Mouse (Mus musculus) adrenal gland, postnatal 4 days (tissue): ENCODE data around the gene Tmem132d. TPM values are rescaled to one million over a fixed set of nuclear protein-coding genes. Genes with fewer than 3 reads are reported as not detected.

ENCODE experiments used
- DNase-seq, 2 experiments: peaks; one replicate each; pipeline ENCODE4 v3.0.0; 2021 to 2022; ENCODE audit warnings: low spot score in 2 of 2, mixed read lengths in 2 of 2
- total RNA-seq, 2 experiments: library from RNA; stranded (reverse); gene quantifications; 2 replicates each; pipeline ENCODE4 v1.2.3; 2021

Tmem132d gene
- total RNA-seq, 2 experiments from 2014 or later = 0.48 to 1.3 TPM

DNA sequence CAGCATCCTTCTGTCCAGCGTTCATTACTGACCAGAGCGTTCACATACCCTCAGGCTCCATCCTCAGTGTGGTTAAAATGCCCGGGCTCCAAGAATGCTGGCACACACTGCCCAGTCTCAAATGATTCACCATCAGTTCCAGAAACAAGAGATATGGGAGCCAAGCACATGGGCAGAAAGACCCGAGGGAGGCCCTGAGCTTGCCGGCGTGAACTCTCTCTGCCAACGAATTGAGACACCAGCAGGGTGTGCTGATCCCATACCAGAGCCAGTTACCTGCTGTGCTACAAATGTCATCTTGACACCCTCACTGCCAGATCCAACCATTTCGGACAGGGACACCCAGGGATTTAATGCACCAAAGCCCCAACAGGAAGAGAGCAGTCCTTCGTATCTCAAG is 25.3 kb downstream of the Tmem132d start:
- no peak for DNase-seq

DNA sequence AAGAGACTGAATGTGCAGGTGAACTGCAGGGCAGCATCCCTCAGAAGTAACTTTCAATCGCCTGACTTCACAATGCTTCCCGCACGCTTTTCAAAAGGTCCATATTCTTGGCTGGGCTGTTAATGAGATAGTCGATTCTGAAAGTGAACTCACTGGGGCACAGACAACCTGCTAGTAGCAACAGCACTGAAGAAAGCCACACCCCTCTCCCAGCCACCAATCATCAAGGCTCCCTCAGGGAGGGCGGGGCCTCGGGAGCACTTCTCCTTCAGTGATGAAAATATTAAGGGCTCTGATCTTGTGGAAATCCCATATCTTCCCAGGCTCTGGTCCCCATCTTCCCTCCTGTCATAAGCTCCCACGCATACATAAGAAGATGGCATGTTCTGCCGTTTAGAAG is 27.8 kb downstream of the Tmem132d start:
- DNase-seq = no peak

DNA sequence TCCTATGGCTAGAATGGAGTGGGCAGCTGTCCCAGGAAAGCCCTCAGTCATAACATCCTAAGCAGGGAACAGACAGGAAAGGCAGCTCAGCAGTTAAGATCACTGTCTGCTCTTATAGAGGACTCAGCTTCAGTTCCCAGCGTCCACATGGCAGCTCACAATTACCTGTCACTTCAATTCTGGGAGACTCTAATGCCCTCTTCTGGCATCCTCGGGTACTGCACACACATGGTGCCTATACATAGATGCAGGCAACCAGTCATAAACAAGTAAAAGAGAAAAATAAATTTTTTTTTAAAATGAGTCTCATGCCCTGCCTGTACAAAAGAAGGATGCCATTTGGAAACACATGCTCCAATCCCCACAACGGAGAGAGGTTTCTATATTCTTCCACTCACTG is 28.7 kb downstream of the Tmem132d start:
- DNase-seq = no peak

DNA sequence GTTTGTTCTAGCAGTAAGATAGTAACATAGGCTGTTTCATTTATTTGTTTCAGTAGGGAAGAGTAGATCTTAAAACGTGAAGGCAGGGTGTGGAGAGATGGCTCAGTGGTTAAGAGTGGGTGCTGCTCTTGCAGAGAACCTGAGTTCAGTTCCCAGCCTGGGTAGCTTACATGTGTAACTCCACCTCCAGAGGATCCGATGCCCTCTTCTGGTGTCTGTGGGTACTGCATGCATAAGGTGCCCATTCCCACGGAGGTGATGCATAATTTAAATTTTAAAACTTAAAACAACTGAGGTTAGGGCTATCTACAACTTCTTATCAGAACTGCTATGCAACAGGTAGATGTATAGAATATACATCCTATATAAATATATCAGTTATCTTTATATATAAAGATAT is 40.5 kb downstream of the Tmem132d start:
- no peak for DNase-seq

DNA sequence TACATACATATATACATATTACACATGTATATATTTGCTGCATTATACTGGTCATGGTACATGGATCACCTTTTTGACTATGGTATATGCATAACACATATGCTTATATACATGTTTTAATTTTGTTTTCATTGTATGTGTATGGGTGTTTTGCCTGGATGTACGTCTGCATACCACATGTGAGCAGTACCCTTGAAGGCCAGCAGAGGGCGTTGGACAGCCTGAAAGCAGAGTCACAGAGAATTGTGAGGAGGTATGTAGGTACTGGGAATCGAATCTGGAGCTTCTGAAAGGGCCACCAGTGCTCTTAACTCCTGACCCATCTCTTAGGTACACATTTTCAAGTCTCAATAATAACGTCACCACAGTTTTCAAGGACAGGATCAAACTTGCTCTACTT is 43.2 kb downstream of the Tmem132d start:
- no peak for DNase-seq

DNA sequence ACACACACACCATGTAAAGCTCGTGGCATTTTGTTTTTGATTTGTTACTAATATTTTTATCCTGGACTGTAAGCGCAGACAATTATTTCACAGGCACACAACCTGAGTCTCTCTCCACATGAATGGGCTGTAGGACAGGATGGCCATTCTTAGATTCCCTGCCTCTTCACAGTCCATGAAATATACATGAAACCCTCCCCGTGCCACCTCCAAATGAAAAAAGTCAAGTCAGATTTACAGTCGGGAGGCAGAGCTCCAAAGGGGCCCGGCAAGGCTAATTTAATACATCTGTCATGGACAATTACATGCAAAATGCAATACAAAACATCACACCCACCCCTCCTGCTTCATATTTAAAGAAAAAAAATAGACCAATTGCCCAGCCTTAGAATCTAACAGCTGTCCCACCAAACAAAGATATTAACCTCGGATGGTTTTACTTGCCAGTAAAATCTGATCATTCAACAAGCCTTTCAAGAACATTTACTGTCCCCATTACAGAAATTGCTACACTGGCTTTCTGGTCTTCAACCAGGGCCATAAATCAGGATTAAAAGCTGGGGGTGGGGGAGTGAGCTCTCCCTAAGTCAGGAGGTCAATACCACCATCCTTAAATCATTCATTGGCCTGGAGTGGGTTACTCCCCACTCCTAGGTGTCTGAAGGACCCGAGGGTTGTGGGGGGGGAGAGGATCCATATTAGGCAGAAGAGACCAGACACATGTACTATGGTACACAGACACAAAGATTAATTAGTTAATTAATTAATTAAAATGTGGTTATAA is 44.3 kb downstream of the Tmem132d start:
- no peak for DNase-seq

DNA sequence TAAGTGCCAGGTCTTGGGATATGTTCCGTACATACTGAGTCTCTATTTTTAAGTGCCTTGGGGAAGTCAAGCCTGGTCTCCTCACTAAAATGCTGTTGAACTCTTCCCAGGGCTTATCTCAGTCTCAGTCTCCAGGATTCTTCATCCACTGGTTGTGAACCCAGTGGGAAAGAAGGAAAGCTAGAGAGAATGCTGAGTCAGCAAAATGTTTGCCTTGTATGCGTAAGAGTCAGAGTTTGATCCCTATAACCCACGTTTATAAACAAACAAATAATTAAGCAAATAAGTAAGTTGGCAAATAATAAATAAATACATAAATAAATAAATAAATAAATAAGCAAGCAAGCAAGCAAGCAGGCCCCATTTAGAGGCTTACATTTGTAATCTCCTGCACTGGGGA is 63.1 kb downstream of the Tmem132d start:
- DNase-seq = no peak

DNA sequence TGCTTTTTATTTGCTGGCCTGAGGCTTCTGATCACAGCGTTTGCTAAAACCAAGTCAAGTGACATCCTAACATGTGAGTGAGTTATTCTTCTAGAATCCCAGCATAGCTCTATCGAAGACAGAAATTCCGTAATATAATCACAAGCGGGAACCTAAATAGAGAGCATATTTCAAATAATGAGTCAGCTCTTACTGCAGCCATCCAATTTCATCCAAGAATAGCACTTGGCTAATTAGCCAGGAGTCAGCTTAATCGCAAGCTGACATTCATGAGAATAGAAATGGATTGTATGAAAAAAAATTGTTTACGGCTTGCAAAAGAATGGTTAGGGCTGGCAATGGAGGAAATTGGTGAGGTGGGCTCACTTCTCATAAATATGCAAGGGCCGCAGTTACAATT is 63.8 kb downstream of the Tmem132d start:
- DNase-seq = no peak

DNA sequence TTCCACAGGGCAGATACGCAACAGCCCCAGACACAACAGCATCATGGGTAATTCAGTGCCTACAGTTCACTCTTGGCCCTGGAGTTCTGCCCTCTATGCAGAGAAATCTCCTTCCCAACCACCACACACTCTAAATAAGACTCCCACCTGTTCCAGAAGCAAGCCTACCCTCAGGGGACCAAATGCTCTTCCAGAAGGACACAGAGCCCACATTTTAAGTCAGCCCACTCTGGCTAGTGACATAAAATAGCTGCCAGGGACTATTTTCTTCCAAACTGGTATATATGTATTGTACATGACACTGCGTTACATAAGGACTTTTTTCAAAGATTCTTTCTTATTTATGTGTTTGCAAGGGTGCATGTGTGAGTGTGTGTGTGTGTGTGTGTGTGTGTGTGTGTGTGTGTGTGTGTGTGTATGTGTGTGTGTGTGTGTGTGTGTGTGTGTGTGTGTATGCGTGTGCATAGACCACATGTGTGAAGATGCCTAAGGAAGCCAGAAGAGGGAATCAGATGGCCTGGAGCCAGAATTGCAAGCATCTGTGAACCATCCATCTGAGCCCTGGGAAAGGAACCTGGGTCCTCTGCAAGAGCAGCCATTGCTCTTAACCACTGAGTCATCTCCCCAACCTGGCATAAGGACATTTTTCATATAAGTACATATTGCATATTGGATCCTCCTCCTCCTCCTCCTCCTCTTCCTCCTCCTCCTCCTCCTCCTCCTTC is 67.5 kb downstream of the Tmem132d start:
- no peak for DNase-seq

DNA sequence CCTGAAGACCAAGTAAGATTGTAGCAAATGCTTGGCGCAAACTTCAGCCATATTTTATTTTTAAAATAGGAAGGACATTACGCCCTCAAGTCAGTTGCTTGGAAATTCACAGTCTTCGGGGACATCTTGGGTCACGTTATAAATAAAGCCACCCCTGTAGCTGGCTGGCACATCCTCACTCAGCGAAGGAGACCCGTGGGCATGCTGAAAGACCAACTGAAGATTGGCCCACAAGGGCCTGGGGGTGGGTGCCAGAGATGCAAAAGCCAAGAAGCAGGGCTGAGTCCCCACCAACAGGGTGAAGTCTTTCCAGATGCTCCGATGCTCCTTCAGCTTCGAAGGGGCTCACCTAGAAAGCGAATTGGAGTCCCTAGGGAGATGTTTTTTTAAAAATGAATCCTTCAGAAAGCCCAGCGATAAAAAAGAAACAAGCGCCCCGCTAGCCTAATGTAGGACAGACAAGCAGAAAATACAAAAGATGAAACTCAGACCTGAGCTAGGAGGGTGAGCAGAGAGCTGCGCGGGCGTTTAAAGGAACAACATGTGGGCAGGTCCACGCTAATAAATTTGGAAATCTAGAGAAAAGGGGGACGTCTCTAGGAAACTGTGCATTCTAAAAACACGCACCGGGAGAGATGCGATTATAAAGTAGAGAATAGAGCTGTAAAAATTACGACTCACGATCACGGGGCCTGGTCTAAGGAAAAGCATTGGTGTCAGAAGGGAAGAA is 71.8 kb downstream of the Tmem132d start:
- no peak for DNase-seq

DNA sequence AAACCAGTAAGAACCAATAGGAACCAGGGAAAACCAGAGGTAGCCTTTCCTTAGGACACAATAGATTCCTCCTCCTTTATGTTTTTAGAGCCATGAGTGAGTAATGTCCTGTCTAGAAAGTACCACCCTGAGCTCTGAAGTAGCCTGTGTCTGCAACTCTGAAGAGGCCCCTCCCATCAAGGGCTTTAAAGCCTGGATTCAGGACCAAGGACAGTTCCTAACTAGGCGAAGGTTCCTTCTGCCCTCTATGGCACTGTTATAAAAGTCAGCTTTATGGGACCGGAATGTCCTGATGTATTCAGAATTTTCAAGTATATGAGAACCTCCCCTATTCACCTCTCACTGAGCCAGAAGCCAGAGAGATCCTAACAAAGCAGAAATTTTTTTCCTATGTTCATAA is 84.0 kb downstream of the Tmem132d start:
- no peak for DNase-seq

DNA sequence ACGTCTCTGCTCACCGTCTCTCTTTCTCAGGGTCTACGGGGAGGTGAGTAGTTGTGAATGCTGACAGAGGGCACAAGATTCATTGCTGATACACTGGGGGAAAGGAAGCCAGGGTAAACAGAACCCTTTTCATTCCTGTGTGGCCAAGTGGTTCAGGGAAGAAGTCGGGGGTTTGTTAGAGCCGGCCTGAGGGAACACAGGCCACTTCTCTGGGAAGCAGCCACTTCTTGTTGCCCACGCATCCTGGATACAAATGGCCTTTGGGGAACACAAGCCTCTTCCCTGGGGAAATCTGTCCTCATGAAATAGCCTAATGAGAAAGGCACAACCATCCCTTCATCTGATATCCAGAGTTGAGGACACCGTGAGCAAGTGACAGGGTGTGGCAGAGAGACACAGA is 96.0 kb downstream of the Tmem132d start:
- no peak for DNase-seq

DNA sequence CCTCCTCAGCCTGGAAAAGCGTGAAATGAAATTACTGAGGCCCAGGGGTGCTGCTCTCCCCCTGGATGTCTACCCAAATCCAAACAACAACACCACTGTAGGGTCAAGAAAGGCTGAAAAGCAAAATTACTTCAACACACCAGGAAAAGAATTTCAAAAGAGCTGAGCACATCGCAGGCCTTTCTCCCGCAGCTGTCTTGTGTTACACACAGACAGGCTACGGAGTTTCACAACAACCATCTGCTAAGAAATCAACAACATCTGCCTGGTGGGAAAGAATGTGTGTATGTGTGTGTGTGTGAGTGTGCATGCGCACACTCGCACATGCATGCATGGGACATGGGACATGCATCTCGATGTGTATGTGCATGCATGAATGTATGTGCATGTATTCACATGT is 100.1 kb downstream of the Tmem132d start:
- DNase-seq = no peak

DNA sequence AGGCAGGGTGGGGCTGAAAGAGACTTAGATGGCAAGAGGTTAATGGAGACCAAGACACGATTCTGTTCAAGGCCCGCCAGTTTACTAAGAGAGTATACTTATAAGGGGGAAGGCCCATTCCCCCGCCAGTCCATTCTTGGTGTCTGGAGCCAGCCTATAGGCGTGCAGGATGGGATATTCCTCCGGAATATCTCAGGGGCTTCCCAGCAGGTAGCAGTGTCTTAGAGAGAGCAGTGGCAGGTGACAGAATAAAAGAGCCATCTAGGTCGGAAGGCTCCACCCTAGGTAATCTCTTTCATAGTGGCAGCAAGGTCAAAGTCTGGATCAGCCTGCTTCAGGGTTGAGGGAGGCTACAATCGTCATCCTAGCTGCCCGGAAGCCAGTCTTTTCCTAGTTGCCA is 102.5 kb downstream of the Tmem132d start:
- no peak for DNase-seq

DNA sequence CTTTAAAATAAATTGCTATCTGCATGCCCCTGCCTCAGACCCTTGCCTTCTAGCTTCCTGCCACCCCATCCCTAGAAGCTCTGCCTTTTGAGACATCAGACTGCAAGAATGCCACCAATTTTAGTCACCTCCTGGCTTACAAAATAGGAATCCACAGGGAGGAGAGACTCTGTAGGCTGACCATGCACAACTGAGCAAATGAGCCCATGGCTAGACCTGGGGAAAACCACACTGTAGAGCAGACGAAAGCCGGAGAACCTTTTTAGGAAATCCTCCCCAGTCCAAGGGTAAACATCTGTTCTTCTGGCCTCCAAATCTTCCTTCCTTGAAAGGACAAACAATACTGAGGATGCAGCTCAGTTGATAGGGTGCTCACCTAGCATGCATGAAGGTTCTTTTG is 130.5 kb downstream of the Tmem132d start:
- DNase-seq = no peak

DNA sequence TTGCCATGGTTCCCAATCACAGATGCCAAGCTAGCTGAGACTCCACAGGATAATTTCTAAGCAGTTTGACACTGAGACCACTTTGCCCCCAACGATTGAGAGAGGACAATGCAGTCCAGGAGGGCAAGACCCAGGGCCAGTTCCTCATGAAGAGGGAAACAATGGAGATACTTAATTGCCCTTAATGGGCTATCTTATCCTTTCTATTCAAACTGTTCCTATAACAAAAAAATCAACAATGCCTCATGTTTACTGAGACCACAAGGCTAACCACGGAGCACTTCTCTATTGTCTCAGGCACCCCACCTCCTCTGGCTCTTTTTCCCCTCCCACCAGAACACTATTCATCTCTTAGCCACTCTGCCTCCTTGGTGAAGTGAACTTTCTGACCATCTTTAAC is 141.7 kb downstream of the Tmem132d start:
- DNase-seq = no peak

DNA sequence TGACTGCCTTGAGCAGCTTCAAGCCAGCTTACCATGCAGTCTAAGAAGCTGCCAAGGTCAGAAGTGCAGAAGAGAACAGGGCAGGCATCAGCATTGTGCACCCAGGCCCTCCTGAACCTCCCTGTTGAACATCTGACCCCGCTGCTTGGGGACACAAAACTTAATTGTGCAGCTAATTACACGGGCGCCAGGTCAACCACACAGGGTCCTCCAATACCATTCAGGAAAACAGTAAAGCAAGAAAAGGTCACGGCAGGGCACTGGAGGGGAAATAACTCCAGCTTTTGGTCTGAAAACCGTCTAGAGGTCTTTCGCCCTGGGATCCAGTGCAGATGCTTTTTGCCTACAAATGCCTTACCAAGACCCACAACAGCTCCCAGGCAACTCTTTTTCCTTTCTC is 159.6 kb downstream of the Tmem132d start:
- DNase-seq = no peak

DNA sequence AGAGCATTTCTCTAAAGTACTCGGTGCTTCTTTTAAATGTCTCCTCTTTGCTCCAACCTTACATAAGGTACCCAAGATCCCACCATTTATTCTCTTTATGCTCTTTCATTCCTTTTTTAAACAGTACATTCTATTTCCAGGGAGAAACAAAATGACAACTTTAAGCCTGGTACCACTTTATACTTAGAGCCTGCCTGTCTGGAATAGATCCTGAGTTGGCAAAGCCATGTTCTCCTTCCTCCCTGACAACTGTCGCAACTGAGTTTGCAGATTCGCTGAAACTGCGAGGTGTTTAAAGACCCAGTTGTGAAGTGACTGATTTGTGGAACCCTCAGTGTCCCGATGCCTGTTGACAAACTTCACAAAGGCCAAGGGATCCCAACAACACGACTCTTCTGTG is 165.5 kb downstream of the Tmem132d start:
- no peak for DNase-seq

DNA sequence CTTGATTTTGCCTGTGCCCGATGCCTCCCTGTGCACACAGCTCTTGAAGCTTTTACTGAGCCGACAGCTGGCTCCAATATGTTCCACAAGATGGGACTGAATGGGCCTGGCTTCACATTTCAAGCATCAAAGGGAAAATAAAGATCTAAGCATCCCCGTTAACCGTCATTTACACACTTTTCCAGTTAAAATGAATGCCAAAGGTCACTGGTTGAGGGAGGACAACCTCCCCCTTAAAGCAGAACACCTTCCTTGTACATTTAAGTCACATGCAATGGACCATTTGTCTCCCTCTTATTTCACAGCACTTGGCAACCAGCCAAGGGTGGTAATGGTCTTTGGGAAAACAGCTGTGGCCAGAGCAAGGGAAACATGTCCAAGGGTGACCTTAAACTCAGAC is 188.7 kb downstream of the Tmem132d start:
- no peak for DNase-seq

DNA sequence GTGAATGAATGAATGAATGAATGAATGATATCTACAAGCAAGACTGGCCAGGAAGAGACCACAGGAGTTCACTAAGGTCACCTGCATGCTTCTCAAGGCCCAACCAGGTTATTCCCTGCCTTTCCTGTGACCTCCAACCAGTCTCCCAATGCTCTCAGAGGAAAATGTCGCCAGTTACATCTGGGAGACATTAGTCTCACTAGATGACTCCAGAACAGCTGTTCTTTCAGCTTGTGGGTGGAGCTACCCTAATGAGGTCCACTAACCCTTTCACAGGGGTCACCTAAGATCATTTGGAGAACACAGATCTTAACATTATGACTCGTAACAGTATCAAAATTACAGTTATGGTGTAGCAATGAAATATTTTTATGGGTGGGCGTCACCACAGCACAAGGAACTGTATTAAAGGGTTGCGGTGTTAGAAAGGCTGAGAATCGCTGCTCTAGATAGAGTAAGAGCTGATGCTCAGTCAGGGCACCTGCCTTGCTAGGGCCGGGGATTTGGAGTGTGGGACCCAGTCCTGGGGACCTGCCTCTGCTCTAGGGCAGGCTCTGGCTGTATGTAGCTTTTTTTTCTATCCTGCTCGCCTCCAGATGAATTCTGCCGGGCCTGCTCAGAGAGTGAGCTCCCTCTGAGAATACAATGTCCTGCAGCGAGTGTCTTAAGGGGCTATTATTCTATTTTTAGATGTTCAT is 196.1 kb downstream of the Tmem132d start:
- DNase-seq = no peak

DNA sequence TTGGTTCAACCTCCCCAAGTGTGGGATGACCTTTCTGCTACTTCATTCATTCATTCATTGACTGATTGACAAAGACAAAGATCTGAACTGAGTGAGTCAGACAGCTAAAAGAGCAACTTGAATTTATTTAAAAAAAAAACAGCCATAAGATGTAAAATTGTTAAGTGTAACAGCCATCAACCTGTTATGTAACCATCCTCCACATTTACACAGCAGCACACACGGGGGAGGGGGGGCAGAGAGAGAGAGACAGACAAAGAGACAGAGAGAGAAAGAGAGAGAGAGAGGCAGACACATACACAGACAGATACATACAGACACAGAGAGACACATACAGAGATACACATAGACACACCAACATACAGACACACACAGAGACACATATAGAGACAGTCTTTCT is 197.3 kb downstream of the Tmem132d start:
- no peak for DNase-seq

DNA sequence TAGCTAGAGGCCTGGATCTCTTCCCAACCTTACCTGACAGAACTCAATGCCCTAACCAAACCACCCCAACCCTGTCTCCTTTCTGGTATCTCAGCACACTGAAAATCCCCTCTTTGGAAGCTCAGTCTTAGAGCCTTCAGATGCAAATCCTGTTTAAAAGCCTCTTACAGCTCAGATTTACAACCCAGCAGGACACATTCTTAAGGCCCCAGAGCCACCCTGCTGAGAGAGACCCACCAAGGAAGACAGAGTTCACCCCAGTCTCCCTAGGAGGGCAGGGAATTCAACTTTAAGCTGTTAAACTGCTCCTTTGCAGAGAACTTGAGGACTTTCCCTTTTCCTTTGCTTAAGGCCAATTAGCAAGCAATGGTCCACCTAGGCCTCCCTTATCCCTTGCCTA is 199.8 kb downstream of the Tmem132d start:
- no peak for DNase-seq
